17 mouse cellular contexts compared by ENCODE assay signal in genomic region chr3:115174625-115175024, GRCm38 (mm10).
"Had no signal": no experiment of that assay in that cellular context is flagged by ENCODE, and none has a peak within 500 bp of the region (broad histone marks: within the 10 kb centered on the region; RNA-seq: fewer than 3 reads in every experiment).

No protein-coding gene starts in this region.

- DNase-seq: liver; liver, embryonic 13.5 days; liver, postnatal 0 days; right cerebral cortex, postnatal 14 days; thymus, adult 2 months; thymus, postnatal 25 days; thymus, postnatal 4 days had no signal

- H3K9ac ChIP-seq: liver, embryonic 13.5 days; liver, embryonic 15.5 days; liver, postnatal 0 days; midbrain, embryonic 13.5 days; midbrain, embryonic 15.5 days; neural tube, embryonic 12.5 days; stomach, embryonic 15.5 days had no signal

- H3K27ac ChIP-seq: liver, embryonic 13.5 days; liver, embryonic 15.5 days; macrophage; midbrain, embryonic 13.5 days; midbrain, embryonic 15.5 days; neural tube, embryonic 12.5 days; stomach, embryonic 15.5 days; stomach, postnatal 0 days had no signal

- H3K4me1 ChIP-seq: liver, embryonic 13.5 days; liver, embryonic 15.5 days; megakaryocyte, embryonic 14.5 days; midbrain, embryonic 13.5 days; midbrain, embryonic 15.5 days; neural tube, embryonic 12.5 days; stomach, embryonic 15.5 days had no signal

- ATAC-seq: liver, postnatal 0 days; midbrain, embryonic 13.5 days; midbrain, embryonic 15.5 days had no signal

- H3K4me2 ChIP-seq: liver, embryonic 11.5 days; liver, embryonic 13.5 days; liver, embryonic 15.5 days; midbrain, embryonic 11.5 days; midbrain, embryonic 13.5 days; midbrain, embryonic 15.5 days; neural tube, embryonic 12.5 days; stomach, embryonic 15.5 days had no signal

- H3K27me3 ChIP-seq: liver, embryonic 13.5 days; liver, embryonic 15.5 days; megakaryocyte, embryonic 14.5 days; midbrain, embryonic 13.5 days; midbrain, embryonic 15.5 days; neural tube, embryonic 12.5 days; stomach, embryonic 15.5 days had no signal

- H3K9me3 ChIP-seq: liver, embryonic 15.5 days; midbrain, embryonic 13.5 days; midbrain, embryonic 15.5 days; neural tube, embryonic 12.5 days; stomach, embryonic 15.5 days had no signal

- H3K36me3 ChIP-seq: liver, embryonic 13.5 days; liver, embryonic 15.5 days; midbrain, embryonic 13.5 days; midbrain, embryonic 15.5 days; neural tube, embryonic 12.5 days; stomach, embryonic 15.5 days had no signal

- H3K4me3 ChIP-seq: liver, embryonic 13.5 days; liver, embryonic 15.5 days; megakaryocyte, embryonic 14.5 days; midbrain, embryonic 13.5 days; midbrain, embryonic 15.5 days; neural tube, embryonic 12.5 days; stomach, embryonic 15.5 days had no signal
